Mouse (Mus musculus) C3H10T1/2 (cell line): ENCODE data around the gene Sumf2. TPM values are rescaled to one million over a fixed set of nuclear protein-coding genes. Genes with fewer than 3 reads are reported as not detected.

Experiments
- polyA plus RNA-seq, 2 experiments: library from polyadenylated mRNA; unstranded; fragments of >200 nt; fragmentation: generic; extraction: Trizol; gene quantifications; one replicate each; pipeline ENCODE4 v1.2.1; 2012; ENCODE audit warnings: missing spikeins in 2 of 2

The Sumf2 gene
- polyA plus RNA-seq, result 10 to 100 TPM; 32.9 to 43.9 TPM

GRCm38 (mm10) chr5:129846752-129847557, at the start of gene Sumf2:
Gene Sumf2 (plus strand): TSS chr5:129846986.

GRCm38 (mm10) chr5:129886911-129887636, 40.3 kb downstream of the Sumf2 start, which contains the start of gene Chchd2:
Gene Chchd2 (minus strand): TSS chr5:129887470.

GRCm38 (mm10) chr5:129895198-129896088, 48.7 kb downstream of the Sumf2 start, which contains the start of gene Zbed5:
Gene Zbed5 (plus strand): TSS chr5:129895723.

GRCm38 (mm10) chr5:129898449-129898848, 51.7 kb downstream of the Sumf2 start, which contains the start of gene Phkg1:
Gene Phkg1 (minus strand): TSS chr5:129898549.

GRCm38 (mm10) chr5:129908242-129908965, 61.6 kb downstream of the Sumf2 start, which contains the start of gene Nupr1l:
Gene Nupr1l (plus strand): TSS chr5:129908540.

Other genes with a start within 250 kb of the Sumf2 start
- gene Zfp11, start 176.9 kb upstream of the Sumf2 start, polyA plus RNA-seq, result under 1 TPM; 0.07 to 0.86 TPM
- under 1 TPM in 1 of 2 experiments, not detected in 1; 0.07 TPM for gene Sept14, start 138.5 kb upstream of the Sumf2 start, polyA plus RNA-seq
- 100 to 1,000 TPM; 117 to 147 TPM for gene Mrps17, start 131.5 kb upstream of the Sumf2 start, polyA plus RNA-seq
- gene Nipsnap2, start 121.9 kb upstream of the Sumf2 start, polyA plus RNA-seq, result 10 to 100 TPM in 1 of 2 experiments, 1 to 10 TPM in 1; 5.2 to 48.9 TPM
- 10 to 100 TPM; 16.1 to 18.3 TPM for gene Psph, start 59.5 kb upstream of the Sumf2 start, polyA plus RNA-seq
- gene Chchd2, start 40.5 kb downstream of the Sumf2 start, polyA plus RNA-seq, result 100 to 1,000 TPM; 595 to 650 TPM
- gene Zbed5, start 48.7 kb downstream of the Sumf2 start, polyA plus RNA-seq, result 1 to 10 TPM in 1 of 2 experiments, under 1 TPM in 1; 0.33 to 1.1 TPM
- gene Phkg1, start 51.6 kb downstream of the Sumf2 start, polyA plus RNA-seq, result 1 to 10 TPM in 1 of 2 experiments, under 1 TPM in 1; 0.05 to 5.7 TPM
- gene Nupr1l, start 61.6 kb downstream of the Sumf2 start, polyA plus RNA-seq, result 1 to 10 TPM in 1 of 2 experiments, under 1 TPM in 1; 0.73 to 4.2 TPM
- 1 to 10 TPM; 3.9 to 9.1 TPM for gene Vkorc1l1, start 95.0 kb downstream of the Sumf2 start, polyA plus RNA-seq
- 10 to 100 TPM; 47.4 to 52.4 TPM for gene Gusb, start 156.1 kb downstream of the Sumf2 start, polyA plus RNA-seq
- 10 to 100 TPM; 53.7 to 58.6 TPM for gene Asl, start 182.3 kb downstream of the Sumf2 start, polyA plus RNA-seq
- 10 to 100 TPM; 12.1 to 27.1 TPM for gene Crcp, start 182.3 kb downstream of the Sumf2 start, polyA plus RNA-seq
- 10 to 100 TPM in 1 of 2 experiments, 1 to 10 TPM in 1; 7.0 to 40.9 TPM for gene Tpst1, start 226.3 kb downstream of the Sumf2 start, polyA plus RNA-seq